Mouse (Mus musculus) cerebellum, postnatal 10 days (tissue): ENCODE data around the gene Medag.

Source experiments
- DNase-seq, 2 experiments: peaks; one replicate each; pipeline ENCODE4 v3.0.0; 2021; ENCODE audit warnings: mixed read lengths in 2 of 2

The Medag gene

GRCm38 (mm10) chr5:149411509-149412193, at the start of gene Medag:
TSS of gene Medag (plus strand) at chr5:149411749.
- peak; percentile 90 to 93 for DNase-seq

- no peak for DNase-seq
Observed at GRCm38 (mm10) chr5:149362626-149363025, 48.9 kb upstream of the Medag start.

GRCm38 (mm10) chr5:149363903-149364755, 47.4 kb upstream of the Medag start:
- DNase-seq = no peak

GRCm38 (mm10) chr5:149367011-149367410, 44.5 kb upstream of the Medag start:
- no peak for DNase-seq

- DNase-seq = no peak
Observed at GRCm38 (mm10) chr5:149367544-149368466, 43.7 kb upstream of the Medag start.

GRCm38 (mm10) chr5:149368575-149369312, 42.8 kb upstream of the Medag start:
- DNase-seq = no peak

GRCm38 (mm10) chr5:149369373-149370035, 42.0 kb upstream of the Medag start:
- DNase-seq = peak in 1 of 2 experiments; percentile 34

- no peak for DNase-seq
Observed at GRCm38 (mm10) chr5:149372018-149372417, 39.5 kb upstream of the Medag start.

- DNase-seq = peak; percentile 33 to 37
Observed at GRCm38 (mm10) chr5:149373224-149373623, 38.3 kb upstream of the Medag start.

- peak in 1 of 2 experiments; percentile 29 for DNase-seq
Observed at GRCm38 (mm10) chr5:149374026-149374425, 37.5 kb upstream of the Medag start.

GRCm38 (mm10) chr5:149375074-149375888, 36.3 kb upstream of the Medag start:
- no peak for DNase-seq

- DNase-seq = peak; percentile 95 to 97
Observed at GRCm38 (mm10) chr5:149375889-149376212, 35.7 kb upstream of the Medag start.

GRCm38 (mm10) chr5:149376367-149376766, 35.2 kb upstream of the Medag start:
- no peak for DNase-seq

GRCm38 (mm10) chr5:149377253-149377652, 34.3 kb upstream of the Medag start:
- no peak for DNase-seq

- DNase-seq = no peak
Observed at GRCm38 (mm10) chr5:149378566-149378965, 33.0 kb upstream of the Medag start.

- no peak for DNase-seq
Observed at GRCm38 (mm10) chr5:149379131-149379784, 32.3 kb upstream of the Medag start.

GRCm38 (mm10) chr5:149379861-149380260, 31.7 kb upstream of the Medag start:
- DNase-seq = no peak

- DNase-seq = peak in 1 of 2 experiments; percentile 50
Observed at GRCm38 (mm10) chr5:149380388-149380916, 31.1 kb upstream of the Medag start.

- DNase-seq = no peak
Observed at GRCm38 (mm10) chr5:149381948-149382347, 29.6 kb upstream of the Medag start.

GRCm38 (mm10) chr5:149382601-149383000, 28.9 kb upstream of the Medag start:
- DNase-seq = no peak
